Mouse (Mus musculus): ENCODE results near the gene Sltm. TPM values are rescaled to one million over a fixed set of nuclear protein-coding genes. Genes with fewer than 3 reads are reported as not detected.

The Sltm gene
- polyA plus RNA-seq, 1 experiment from 2014 or later: 48.7 TPM

- Histone ChIP-seq H3K27me3 (replicated peaks) (no peaks in the 10 kb centered on the region), H3K36me3 (peaks cover 6% of the 10 kb centered on the region), H3K27ac (no peak overlapping the region), H3K9ac (no peak overlapping the region), H3K9me3 (no peaks in the 10 kb centered on the region), H3K4me1 (no peaks in the 10 kb centered on the region), H3K4me2 (no peak overlapping the region), H3K4me3 (replicated peaks) (no peak overlapping the region)
- ATAC-seq (ENCODE audit: insufficient read depth, low FRiP score, low read depth): no peak
Measured at GRCm38 (mm10) chr9:70555431-70555830, 12.9 kb downstream of the Sltm start.

- ATAC-seq (ENCODE audit: insufficient read depth, low FRiP score, low read depth): no peak
- 88% methylated on average over 5 of the region's 5 CpGs for WGBS
Measured at GRCm38 (mm10) chr9:70556796-70557195, 14.2 kb downstream of the Sltm start.

GRCm38 (mm10) chr9:70562825-70563224, 20.3 kb downstream of the Sltm start:
- Histone ChIP-seq H3K9ac (no peak overlapping the region), H3K4me2 (no peak overlapping the region), H3K9me3 (no peaks in the 10 kb centered on the region), H3K27ac (no peak overlapping the region), H3K4me3 (replicated peaks) (no peak overlapping the region), H3K36me3 (no peaks in the 10 kb centered on the region), H3K4me1 (no peaks in the 10 kb centered on the region), H3K27me3 (replicated peaks) (no peaks in the 10 kb centered on the region)
- 93% methylated on average over 3 of the region's 3 CpGs for WGBS
- ATAC-seq (ENCODE audit: insufficient read depth, low FRiP score, low read depth): no peak

More at GRCm38 (mm10) chr9:70556796-70557195, 14.2 kb downstream of the Sltm start:
- Histone ChIP-seq H3K4me1 (no peaks in the 10 kb centered on the region), H3K9me3 (no peaks in the 10 kb centered on the region), H3K4me3 (replicated peaks) (no peak overlapping the region), H3K9ac (no peak overlapping the region), H3K27ac (no peak overlapping the region), H3K4me2 (no peak overlapping the region), H3K27me3 (replicated peaks) (no peaks in the 10 kb centered on the region), H3K36me3 (peaks cover 6% of the 10 kb centered on the region; the same call in 1 of the 2 replicates)

GRCm38 (mm10) chr9:70567651-70568050, 25.1 kb downstream of the Sltm start:
- Histone ChIP-seq H3K4me3 (replicated peaks) (no peak overlapping the region), H3K27me3 (replicated peaks) (no peaks in the 10 kb centered on the region), H3K4me1 (0 out of 2 replicates have a peak, but pooled peaks cover 3% of the 10 kb centered on the region), H3K27ac (no peak overlapping the region), H3K36me3 (no peaks in the 10 kb centered on the region), H3K9ac (no peak overlapping the region), H3K4me2 (no peak overlapping the region), H3K9me3 (no peaks in the 10 kb centered on the region)
- peak; percentile 22; the same call in 1 of the 2 replicates for ATAC-seq (ENCODE audit: insufficient read depth, low FRiP score, low read depth)
- 73% methylated on average over 5 of the region's 5 CpGs for WGBS

GRCm38 (mm10) chr9:70570351-70570750, 27.8 kb downstream of the Sltm start:
- 80% methylated on average over 8 of the region's 8 CpGs for WGBS
- Histone ChIP-seq H3K4me1 (0 out of 2 replicates have a peak, but pooled peaks cover 3% of the 10 kb centered on the region), H3K36me3 (peaks cover 6% of the 10 kb centered on the region; the same call in 1 of the 2 replicates), H3K4me3 (replicated peaks) (no peak overlapping the region), H3K27ac (peak overlapping the region; percentile 38; the same call in 1 of the 2 replicates), H3K4me2 (no peak overlapping the region), H3K27me3 (replicated peaks) (no peaks in the 10 kb centered on the region), H3K9me3 (no peaks in the 10 kb centered on the region), H3K9ac (no peak overlapping the region)
- no peak; the same call in 1 of the 2 replicates for ATAC-seq (ENCODE audit: insufficient read depth, low FRiP score, low read depth)

- Histone ChIP-seq H3K4me2 (no peak overlapping the region), H3K9me3 (no peaks in the 10 kb centered on the region), H3K27me3 (replicated peaks) (no peaks in the 10 kb centered on the region), H3K4me1 (no peaks in the 10 kb centered on the region), H3K4me3 (replicated peaks) (no peak overlapping the region), H3K36me3 (peaks cover 31% of the 10 kb centered on the region; the same call in 1 of the 2 replicates), H3K27ac (no peak overlapping the region), H3K9ac (no peak overlapping the region)
- WGBS: 85% methylated on average over 2 of the region's 2 CpGs
- no peak for ATAC-seq (ENCODE audit: insufficient read depth, low FRiP score, low read depth)
Measured at GRCm38 (mm10) chr9:70578123-70578522, 35.6 kb downstream of the Sltm start.

- no peak overlapping the region for H3K4me2 ChIP-seq
- WGBS: 83% methylated on average over 5 of the region's 5 CpGs
- H3K27ac ChIP-seq: no peak overlapping the region
- peaks cover 34% of the 10 kb centered on the region for H3K36me3 ChIP-seq
- H3K4me3 ChIP-seq (replicated peaks): no peak overlapping the region
- H3K9me3 ChIP-seq: no peaks in the 10 kb centered on the region
- ATAC-seq (ENCODE audit: insufficient read depth, low FRiP score, low read depth): no peak
- H3K27me3 ChIP-seq (replicated peaks): no peaks in the 10 kb centered on the region
- H3K4me1 ChIP-seq: no peaks in the 10 kb centered on the region
- H3K9ac ChIP-seq: no peak overlapping the region
Measured at GRCm38 (mm10) chr9:70580956-70581355, 38.4 kb downstream of the Sltm start.

- Histone ChIP-seq H3K9ac (no peak overlapping the region), H3K4me1 (no peaks in the 10 kb centered on the region), H3K9me3 (no peaks in the 10 kb centered on the region), H3K4me3 (replicated peaks) (no peak overlapping the region), H3K27me3 (replicated peaks) (no peaks in the 10 kb centered on the region), H3K27ac (no peak overlapping the region), H3K36me3 (peaks cover 54% of the 10 kb centered on the region), H3K4me2 (no peak overlapping the region)
- ATAC-seq (ENCODE audit: insufficient read depth, low FRiP score, low read depth): no peak
- 82% methylated on average over 14 of the region's 14 CpGs for WGBS
Measured at GRCm38 (mm10) chr9:70584641-70585040, 42.1 kb downstream of the Sltm start.

GRCm38 (mm10) chr9:70585172-70585571, 42.6 kb downstream of the Sltm start:
- H3K4me3 ChIP-seq (replicated peaks): no peak overlapping the region
- no peak for ATAC-seq (ENCODE audit: insufficient read depth, low FRiP score, low read depth)
- H3K27ac ChIP-seq: no peak overlapping the region
- H3K4me1 ChIP-seq: no peaks in the 10 kb centered on the region
- H3K36me3 ChIP-seq: peaks cover 54% of the 10 kb centered on the region
- H3K9me3 ChIP-seq: no peaks in the 10 kb centered on the region
- 71% methylated on average over 5 of the region's 5 CpGs for WGBS
- no peak overlapping the region for H3K9ac ChIP-seq
- no peaks in the 10 kb centered on the region for H3K27me3 ChIP-seq (replicated peaks)
- no peak overlapping the region for H3K4me2 ChIP-seq

GRCm38 (mm10) chr9:70587171-70587570, 44.6 kb downstream of the Sltm start:
- WGBS: 95% methylated on average over 5 of the region's 5 CpGs
- H3K9me3 ChIP-seq: no peaks in the 10 kb centered on the region
- no peak for ATAC-seq (ENCODE audit: insufficient read depth, low FRiP score, low read depth)
- no peaks in the 10 kb centered on the region for H3K27me3 ChIP-seq (replicated peaks)
- H3K9ac ChIP-seq: no peak overlapping the region
- no peak overlapping the region for H3K27ac ChIP-seq
- peaks cover 54% of the 10 kb centered on the region for H3K36me3 ChIP-seq
- H3K4me2 ChIP-seq: no peak overlapping the region
- H3K4me3 ChIP-seq (replicated peaks): no peak overlapping the region
- no peaks in the 10 kb centered on the region for H3K4me1 ChIP-seq

GRCm38 (mm10) chr9:70590775-70591174, 48.2 kb downstream of the Sltm start:
- no peak overlapping the region for H3K27ac ChIP-seq
- H3K4me3 ChIP-seq (replicated peaks): no peak overlapping the region
- H3K36me3 ChIP-seq: peaks cover 50% of the 10 kb centered on the region
- no peak overlapping the region for H3K4me2 ChIP-seq
- 84% methylated on average over 4 of the region's 4 CpGs for WGBS
- no peak for ATAC-seq (ENCODE audit: insufficient read depth, low FRiP score, low read depth)
- H3K27me3 ChIP-seq (replicated peaks): no peaks in the 10 kb centered on the region
- no peaks in the 10 kb centered on the region for H3K4me1 ChIP-seq
- H3K9ac ChIP-seq: no peak overlapping the region
- no peaks in the 10 kb centered on the region for H3K9me3 ChIP-seq

- no peaks in the 10 kb centered on the region for H3K27me3 ChIP-seq (replicated peaks)
- H3K4me1 ChIP-seq: no peaks in the 10 kb centered on the region
- peaks cover 44% of the 10 kb centered on the region for H3K36me3 ChIP-seq
- no peak for ATAC-seq (ENCODE audit: insufficient read depth, low FRiP score, low read depth)
- WGBS: 62% methylated on average over 9 of the region's 9 CpGs
- no peaks in the 10 kb centered on the region for H3K9me3 ChIP-seq
- H3K9ac ChIP-seq: no peak overlapping the region
- no peak overlapping the region for H3K4me2 ChIP-seq
- H3K4me3 ChIP-seq (replicated peaks): no peak overlapping the region
- H3K27ac ChIP-seq: no peak overlapping the region
Measured at GRCm38 (mm10) chr9:70591486-70591885, 48.9 kb downstream of the Sltm start.

GRCm38 (mm10) chr9:70598271-70598670, 55.7 kb downstream of the Sltm start:
- WGBS: 86% methylated on average over 2 of the region's 2 CpGs
- H3K27ac ChIP-seq: no peak overlapping the region
- H3K9ac ChIP-seq: no peak overlapping the region
- no peaks in the 10 kb centered on the region for H3K27me3 ChIP-seq (replicated peaks)
- no peak overlapping the region for H3K4me3 ChIP-seq (replicated peaks)
- H3K9me3 ChIP-seq: no peaks in the 10 kb centered on the region
- no peaks in the 10 kb centered on the region for H3K4me1 ChIP-seq
- no peak for ATAC-seq (ENCODE audit: insufficient read depth, low FRiP score, low read depth)
- no peak overlapping the region for H3K4me2 ChIP-seq
- peaks cover 4% of the 10 kb centered on the region; the same call in 1 of the 2 replicates for H3K36me3 ChIP-seq
